Mouse (Mus musculus): Measurements from ENCODE around the gene Lrba. TPM values are rescaled to one million over a fixed set of nuclear protein-coding genes. Genes with fewer than 3 reads are reported as not detected.

The Lrba gene
- total and polyA plus RNA-seq, 2 experiments from 2014 or later, result 1.6 to 18.5 TPM

DNA sequence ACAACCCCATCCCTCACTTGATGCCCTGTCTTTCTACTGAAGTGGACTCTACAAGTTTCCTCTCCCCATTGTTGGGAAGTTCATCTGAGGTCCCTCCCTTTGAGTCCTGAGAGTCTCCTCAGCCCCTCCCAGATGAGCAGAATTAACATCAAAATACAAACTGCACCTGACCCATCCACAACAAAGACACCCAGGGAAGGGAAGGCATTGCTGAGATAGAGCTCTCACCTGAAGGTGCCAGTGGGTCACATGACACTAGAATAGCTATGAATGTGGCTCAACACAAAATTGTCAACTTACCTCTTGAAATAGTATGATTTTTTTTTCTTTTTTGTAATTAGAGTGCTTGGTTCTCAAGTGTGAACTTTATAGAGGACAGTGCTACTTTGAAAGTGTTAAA, 468.3 kb downstream of the Lrba start:
- ATAC-seq, result no peak
- Histone ChIP-seq H3K4me3 (ENCODE audit: low read depth, low read length) (no peak overlapping the region), H3K27ac (ENCODE audit: low read depth, low read length) (no peak overlapping the region), H3K9me3 (ENCODE audit: low read length) (no peaks in the 10 kb centered on the region), H3K9ac (no peak overlapping the region), H3K36me3 (ENCODE audit: insufficient read depth) (no peaks in the 10 kb centered on the region), H3K4me2 (ENCODE audit: low read depth) (no peak overlapping the region), H3K4me1 (ENCODE audit: insufficient read depth) (no peaks in the 10 kb centered on the region), H3K27me3 (ENCODE audit: insufficient read depth, low read length) (no peaks in the 10 kb centered on the region)
- no peak for TF ChIP-seq CTCF (IDR thresholded peaks at IDR 0.05; ENCODE audit: low read depth)
- DNase-seq, result no peak

- TF ChIP-seq CTCF (IDR thresholded peaks at IDR 0.05; ENCODE audit: low read depth), result no peak
- Histone ChIP-seq H3K27ac (ENCODE audit: low read depth, low read length) (no peak overlapping the region), H3K4me2 (ENCODE audit: low read depth) (no peak overlapping the region), H3K36me3 (ENCODE audit: insufficient read depth) (no peaks in the 10 kb centered on the region), H3K4me3 (ENCODE audit: low read depth, low read length) (no peak overlapping the region), H3K9me3 (ENCODE audit: low read length) (no peaks in the 10 kb centered on the region), H3K27me3 (ENCODE audit: insufficient read depth, low read length) (no peaks in the 10 kb centered on the region), H3K9ac (no peak overlapping the region), H3K4me1 (ENCODE audit: insufficient read depth) (no peaks in the 10 kb centered on the region)
- no peak for DNase-seq
- 61% methylated on average over 7 of the region's 7 CpGs for WGBS
- no peak for ATAC-seq
These were observed 469.1 kb downstream of the Lrba start for GRCm38 (mm10) chr3:86693553-86693952.

- TF ChIP-seq CTCF (IDR thresholded peaks at IDR 0.05; ENCODE audit: low read depth), result no peak
- H3K27ac ChIP-seq (ENCODE audit: low read depth, low read length), result no peak overlapping the region
- H3K27me3 ChIP-seq (ENCODE audit: insufficient read depth, low read length), result 0 out of 2 replicates have a peak, but pooled peaks cover 6% of the 10 kb centered on the region
- no peaks in the 10 kb centered on the region for H3K9me3 ChIP-seq (ENCODE audit: low read length)
- no peak overlapping the region for H3K4me3 ChIP-seq (ENCODE audit: low read depth, low read length)
- 82% methylated on average over 2 of the region's 2 CpGs for WGBS
- no peaks in the 10 kb centered on the region for H3K4me1 ChIP-seq (ENCODE audit: insufficient read depth)
- no peaks in the 10 kb centered on the region for H3K36me3 ChIP-seq (ENCODE audit: insufficient read depth)
- DNase-seq (no peak), ATAC-seq (no peak)
- H3K9ac ChIP-seq, result no peak overlapping the region
- H3K4me2 ChIP-seq (ENCODE audit: low read depth), result no peak overlapping the region
These were observed 474.5 kb downstream of the Lrba start for GRCm38 (mm10) chr3:86698947-86699346.

- no peak for DNase-seq
- Histone ChIP-seq H3K27me3 (ENCODE audit: insufficient read depth, low read length) (0 out of 2 replicates have a peak, but pooled peaks cover 6% of the 10 kb centered on the region), H3K36me3 (ENCODE audit: insufficient read depth) (no peaks in the 10 kb centered on the region), H3K4me2 (ENCODE audit: low read depth) (no peak overlapping the region), H3K9me3 (ENCODE audit: low read length) (no peaks in the 10 kb centered on the region), H3K27ac (ENCODE audit: low read depth, low read length) (no peak overlapping the region), H3K4me3 (ENCODE audit: low read depth, low read length) (no peak overlapping the region), H3K9ac (no peak overlapping the region), H3K4me1 (ENCODE audit: insufficient read depth) (no peaks in the 10 kb centered on the region)
- WGBS, result 18% methylated on average over 1 of the region's 1 CpGs
- ATAC-seq, result peak; percentile 68
- no peak for TF ChIP-seq CTCF (IDR thresholded peaks at IDR 0.05; ENCODE audit: low read depth)
These were observed 476.7 kb downstream of the Lrba start for GRCm38 (mm10) chr3:86701163-86701563.

DNA sequence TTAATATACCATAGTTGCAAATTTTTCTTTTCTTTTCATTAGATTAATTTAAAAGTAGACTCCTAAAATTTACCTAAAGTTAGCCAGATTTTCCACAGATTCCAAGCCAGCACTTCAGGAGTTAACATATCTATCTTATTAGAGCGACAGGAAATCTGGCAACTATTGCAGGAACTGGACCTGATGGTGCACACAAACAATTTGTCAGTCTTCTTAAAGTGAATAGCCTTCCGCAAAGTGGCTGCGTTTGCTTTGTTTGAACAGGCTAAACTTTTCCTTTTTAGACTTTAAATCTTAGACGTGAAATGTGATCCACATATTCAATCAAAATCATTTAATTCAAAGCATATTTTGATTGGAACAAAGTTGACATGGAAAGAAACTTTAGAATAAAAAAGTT, 485.0 kb downstream of the Lrba start:
- 11% methylated on average over 4 of the region's 4 CpGs for WGBS
- no peak for TF ChIP-seq CTCF (IDR thresholded peaks at IDR 0.05; ENCODE audit: low read depth)
- H3K4me3 ChIP-seq (ENCODE audit: low read depth, low read length), result no peak overlapping the region
- no peak overlapping the region for H3K9ac ChIP-seq
- DNase-seq (no peak), ATAC-seq (no peak)
- no peaks in the 10 kb centered on the region for H3K9me3 ChIP-seq (ENCODE audit: low read length)
- no peaks in the 10 kb centered on the region for H3K4me1 ChIP-seq (ENCODE audit: insufficient read depth)
- H3K27me3 ChIP-seq (ENCODE audit: insufficient read depth, low read length), result no peaks in the 10 kb centered on the region
- no peaks in the 10 kb centered on the region for H3K36me3 ChIP-seq (ENCODE audit: insufficient read depth)
- H3K4me2 ChIP-seq (ENCODE audit: low read depth), result no peak overlapping the region
- H3K27ac ChIP-seq (ENCODE audit: low read depth, low read length), result no peak overlapping the region

DNA sequence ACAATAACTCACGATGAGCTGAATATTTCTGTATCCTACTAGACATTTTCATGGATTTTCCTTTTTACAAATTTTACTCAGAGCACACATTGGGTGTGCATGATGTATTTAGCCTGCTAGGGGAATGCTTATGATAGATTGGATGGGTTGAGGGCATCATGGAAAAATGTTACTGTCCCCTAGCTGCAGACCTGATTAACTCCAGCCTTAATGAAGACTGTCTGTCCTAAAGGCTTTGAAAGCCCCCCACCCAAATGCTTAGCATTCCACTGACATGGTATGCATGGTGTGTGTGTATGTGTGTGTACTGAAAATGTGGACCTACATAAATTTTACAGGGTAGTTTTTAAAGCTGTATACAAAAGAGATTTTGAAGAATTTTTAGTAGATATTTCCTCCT, 487.1 kb downstream of the Lrba start:
- Histone ChIP-seq H3K9me3 (ENCODE audit: low read length) (no peaks in the 10 kb centered on the region), H3K27me3 (ENCODE audit: insufficient read depth, low read length) (no peaks in the 10 kb centered on the region), H3K4me1 (ENCODE audit: insufficient read depth) (no peaks in the 10 kb centered on the region), H3K4me3 (ENCODE audit: low read depth, low read length) (no peak overlapping the region), H3K27ac (ENCODE audit: low read depth, low read length) (no peak overlapping the region), H3K9ac (no peak overlapping the region), H3K36me3 (ENCODE audit: insufficient read depth) (no peaks in the 10 kb centered on the region), H3K4me2 (ENCODE audit: low read depth) (no peak overlapping the region)
- TF ChIP-seq CTCF (IDR thresholded peaks at IDR 0.05; ENCODE audit: low read depth), result no peak
- ATAC-seq (no peak), DNase-seq (no peak)
- WGBS, result 50% methylated on average over 1 of the region's 1 CpGs

GRCm38 (mm10) chr3:86712758-86713157, 488.3 kb downstream of the Lrba start:
- Histone ChIP-seq H3K27ac (ENCODE audit: low read depth, low read length) (no peak overlapping the region), H3K4me3 (ENCODE audit: low read depth, low read length) (no peak overlapping the region), H3K4me1 (ENCODE audit: insufficient read depth) (no peaks in the 10 kb centered on the region), H3K27me3 (ENCODE audit: insufficient read depth, low read length) (no peaks in the 10 kb centered on the region), H3K36me3 (ENCODE audit: insufficient read depth) (no peaks in the 10 kb centered on the region), H3K9ac (no peak overlapping the region), H3K4me2 (ENCODE audit: low read depth) (no peak overlapping the region), H3K9me3 (ENCODE audit: low read length) (no peaks in the 10 kb centered on the region)
- ATAC-seq (no peak), DNase-seq (no peak)
- 28% methylated on average over 3 of the region's 3 CpGs for WGBS
- TF ChIP-seq CTCF (IDR thresholded peaks at IDR 0.05; ENCODE audit: low read depth), result no peak

- no peak overlapping the region for H3K9ac ChIP-seq
- no peaks in the 10 kb centered on the region for H3K9me3 ChIP-seq (ENCODE audit: low read length)
- DNase-seq (no peak), ATAC-seq (no peak)
- no peak overlapping the region for H3K4me3 ChIP-seq (ENCODE audit: low read depth, low read length)
- no peak for TF ChIP-seq CTCF (IDR thresholded peaks at IDR 0.05; ENCODE audit: low read depth)
- WGBS, result 77% methylated on average over 2 of the region's 2 CpGs
- no peak overlapping the region for H3K27ac ChIP-seq (ENCODE audit: low read depth, low read length)
- no peaks in the 10 kb centered on the region for H3K27me3 ChIP-seq (ENCODE audit: insufficient read depth, low read length)
- H3K4me1 ChIP-seq (ENCODE audit: insufficient read depth), result no peaks in the 10 kb centered on the region
- no peak overlapping the region for H3K4me2 ChIP-seq (ENCODE audit: low read depth)
- no peaks in the 10 kb centered on the region for H3K36me3 ChIP-seq (ENCODE audit: insufficient read depth)
These were observed 490.0 kb downstream of the Lrba start for GRCm38 (mm10) chr3:86714446-86714845.

Data from forebrain, postnatal 0 days (tissue).